Mouse (Mus musculus) brain, embryonic 14.5 days (tissue): ENCODE data around the gene Ttbk1.

Experiments used
- CTCF ChIP-seq: fragments of 200-500 bp; IDR thresholded peaks from 2 replicates; pipeline ENCODE4 v1.5.1; 2012; ENCODE audit warnings: inconsistent platforms, mild to moderate bottlenecking, moderate library complexity, borderline replicate concordance; ENCODE audit not compliant: insufficient read depth, insufficient read length; ENCODE audit errors: extremely low read depth
- POLR2A ChIP-seq: fragments of 200-500 bp; IDR thresholded peaks from 2 replicates; pipeline ENCODE4 v1.6.1; 2012; ENCODE audit warnings: mild to moderate bottlenecking, inconsistent platforms, borderline replicate concordance; ENCODE audit not compliant: poor library complexity, insufficient read depth, insufficient read length, severe bottlenecking; ENCODE audit errors: extremely low read depth

- TF ChIP-seq CTCF (no peak), POLR2A (no peak)
Measured at GRCm38 (mm10) chr17:46486995-46487394, 480 bp downstream of the Ttbk1 start.
